Mouse (Mus musculus) adrenal gland, postnatal 4 days (tissue): ENCODE results near the gene Guca2a. TPM values are rescaled to one million over a fixed set of nuclear protein-coding genes. Genes with fewer than 3 reads are reported as not detected.
"Not testable (repeated sequence)": the region's sequence is repeated elsewhere in the genome, so short reads cannot be mapped to it uniquely, and the experiment has no call there.

ENCODE experiments used
- DNase-seq, 2 experiments: peaks; one replicate each; pipeline ENCODE4 v3.0.0; 2021 to 2022; ENCODE audit warnings: low spot score in 2 of 2, mixed read lengths in 2 of 2
- long read RNA-seq, 2 experiments: library from polyadenylated mRNA; stranded (forward); transcript quantifications; one replicate each; pipeline ENCODE4 v2.0.0; 2021
- total RNA-seq, 2 experiments: library from RNA; stranded (reverse); gene quantifications; 2 replicates each; pipeline ENCODE4 v1.2.3; 2021

Guca2a gene
- under 1 TPM; 0.56 to 0.92 TPM for total RNA-seq
- long read RNA-seq, experiment 1, result 0 reads
- long read RNA-seq, experiment 2, result 0 reads

- DNase-seq, result no peak
These were observed at the start of gene Guca2a for GRCm38 (mm10) chr4:119637176-119637845. Gene Guca2a (plus strand): TSS chr4:119637704.

GRCm38 (mm10) chr4:119588037-119588436 is 49.5 kb upstream of the Guca2a start:
- no peak for DNase-seq

- DNase-seq, result no peak
These were observed 48.1 kb upstream of the Guca2a start for GRCm38 (mm10) chr4:119589423-119589822.

- no peak for DNase-seq
These were observed 47.5 kb upstream of the Guca2a start for GRCm38 (mm10) chr4:119590027-119590426.

- no peak for DNase-seq
These were observed 45.0 kb upstream of the Guca2a start for GRCm38 (mm10) chr4:119592479-119592878.

GRCm38 (mm10) chr4:119594331-119594730 is 43.2 kb upstream of the Guca2a start:
- DNase-seq, result no peak

- DNase-seq, result no peak
These were observed 37.9 kb upstream of the Guca2a start for GRCm38 (mm10) chr4:119599605-119600004.

GRCm38 (mm10) chr4:119609488-119609887 is 28.0 kb upstream of the Guca2a start:
- DNase-seq, result no peak

- DNase-seq, result no peak
These were observed 23.4 kb upstream of the Guca2a start for GRCm38 (mm10) chr4:119614078-119614477.

GRCm38 (mm10) chr4:119614724-119615123 is 22.8 kb upstream of the Guca2a start:
- no peak for DNase-seq

GRCm38 (mm10) chr4:119626081-119626645 is 11.3 kb upstream of the Guca2a start:
- no peak for DNase-seq

GRCm38 (mm10) chr4:119626876-119627275 is 10.6 kb upstream of the Guca2a start:
- no peak for DNase-seq

- no peak for DNase-seq
These were observed 10.2 kb upstream of the Guca2a start for GRCm38 (mm10) chr4:119627317-119627716.

- DNase-seq, result not testable (repeated sequence)
These were observed 9.1 kb upstream of the Guca2a start for GRCm38 (mm10) chr4:119628363-119628762.

GRCm38 (mm10) chr4:119631115-119631919 is 6.2 kb upstream of the Guca2a start:
- DNase-seq, result no peak

GRCm38 (mm10) chr4:119632721-119633120 is 4.8 kb upstream of the Guca2a start:
- no peak for DNase-seq

GRCm38 (mm10) chr4:119633342-119633741 is 4.2 kb upstream of the Guca2a start:
- DNase-seq, result no peak

- no peak for DNase-seq
These were observed 3.6 kb upstream of the Guca2a start for GRCm38 (mm10) chr4:119633948-119634347.

- DNase-seq, result no peak
These were observed 2.4 kb upstream of the Guca2a start for GRCm38 (mm10) chr4:119634908-119635660.

- DNase-seq, result no peak
These were observed 1.8 kb upstream of the Guca2a start for GRCm38 (mm10) chr4:119635686-119636085.

- DNase-seq, result no peak
These were observed 773 bp upstream of the Guca2a start for GRCm38 (mm10) chr4:119636731-119637130.
